Mouse (Mus musculus) lung, adult 18-20 months (tissue): ENCODE measurements around the gene Oit1.

ENCODE experiments used
- DNase-seq, 2 experiments: peaks; one replicate each; pipeline ENCODE4 v3.0.0; 2022; ENCODE audit warnings: mixed read lengths in 2 of 2

Gene Oit1

GRCm38 (mm10) chr14:8378685-8379313, at the start of gene Oit1:
Gene Oit1, minus strand, starts transcription at chr14:8378754.
- DNase-seq, result peak; percentile 9 to 11

DNA sequence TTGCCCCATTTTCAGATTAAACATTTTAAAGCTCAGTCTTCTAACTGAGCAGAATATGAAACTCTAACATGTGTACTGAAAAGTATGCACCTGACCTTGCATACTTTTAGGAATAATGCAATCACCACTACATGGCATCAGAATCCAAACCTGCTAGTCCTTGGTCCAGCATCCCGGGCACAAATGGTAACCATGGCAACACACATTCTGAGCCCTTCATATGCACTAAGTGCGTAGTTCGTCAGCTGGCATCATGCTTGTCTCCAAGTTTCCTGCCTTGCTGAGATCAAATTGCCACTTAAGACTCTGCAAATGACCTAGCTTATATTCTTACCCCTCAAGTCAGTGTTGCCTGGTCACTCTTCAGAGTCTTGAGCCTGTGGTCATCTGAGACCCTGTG, 44.3 kb upstream of the Oit1 start:
- no peak for DNase-seq

GRCm38 (mm10) chr14:8421199-8421787, 42.7 kb upstream of the Oit1 start:
- no peak for DNase-seq

GRCm38 (mm10) chr14:8418610-8419009, 40.1 kb upstream of the Oit1 start:
- no peak for DNase-seq

- DNase-seq, result no peak
Observed at GRCm38 (mm10) chr14:8405946-8406345, 27.4 kb upstream of the Oit1 start.

- DNase-seq, result no peak
Observed at GRCm38 (mm10) chr14:8403310-8403709, 24.8 kb upstream of the Oit1 start.

DNA sequence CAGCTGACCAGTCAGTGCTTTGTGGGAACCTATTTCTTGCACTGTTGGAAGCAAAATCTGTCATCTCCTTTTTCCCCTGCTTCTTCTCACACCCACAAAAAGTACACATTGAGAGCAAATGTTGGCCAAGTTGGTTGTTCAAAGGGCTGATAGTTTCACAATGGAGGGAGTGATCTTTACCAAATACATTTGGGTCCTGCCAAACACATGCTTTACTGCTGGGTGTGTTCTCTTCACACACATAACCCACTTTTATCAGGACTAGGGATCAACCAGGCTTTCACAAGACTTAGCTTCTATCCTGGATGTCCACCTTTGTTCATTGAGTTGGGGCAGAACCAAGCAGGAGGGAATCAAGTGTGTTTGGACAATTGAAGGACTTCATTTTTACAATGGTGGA, 20.0 kb upstream of the Oit1 start:
- no peak for DNase-seq

DNA sequence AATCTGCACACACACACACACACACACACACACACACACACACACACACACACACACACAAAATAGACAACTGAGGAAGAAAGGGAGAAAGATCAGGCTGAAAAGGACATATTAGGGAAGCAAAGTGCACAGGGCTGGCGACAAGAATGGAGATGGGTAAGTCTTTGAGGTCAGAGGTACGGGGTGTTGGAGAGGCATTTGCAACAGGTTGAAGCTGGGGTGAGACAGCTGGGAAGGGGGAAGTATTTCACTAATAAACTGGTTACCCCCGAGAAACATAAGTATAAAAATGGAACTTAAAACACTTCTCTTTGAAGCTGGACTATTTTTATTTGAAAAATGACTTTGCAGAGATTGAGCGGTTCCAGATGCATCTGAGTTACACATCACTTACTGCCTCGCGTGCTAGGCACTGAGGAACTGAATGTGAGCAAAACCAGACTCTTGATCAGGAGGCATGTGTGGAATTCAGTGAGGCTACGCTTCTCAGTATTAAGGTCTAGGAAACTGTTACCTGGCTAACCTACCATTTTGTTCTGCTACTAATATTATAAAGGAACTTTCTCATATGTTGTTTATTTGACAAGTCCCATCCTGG, 17.2 kb upstream of the Oit1 start:
- no peak for DNase-seq

DNA sequence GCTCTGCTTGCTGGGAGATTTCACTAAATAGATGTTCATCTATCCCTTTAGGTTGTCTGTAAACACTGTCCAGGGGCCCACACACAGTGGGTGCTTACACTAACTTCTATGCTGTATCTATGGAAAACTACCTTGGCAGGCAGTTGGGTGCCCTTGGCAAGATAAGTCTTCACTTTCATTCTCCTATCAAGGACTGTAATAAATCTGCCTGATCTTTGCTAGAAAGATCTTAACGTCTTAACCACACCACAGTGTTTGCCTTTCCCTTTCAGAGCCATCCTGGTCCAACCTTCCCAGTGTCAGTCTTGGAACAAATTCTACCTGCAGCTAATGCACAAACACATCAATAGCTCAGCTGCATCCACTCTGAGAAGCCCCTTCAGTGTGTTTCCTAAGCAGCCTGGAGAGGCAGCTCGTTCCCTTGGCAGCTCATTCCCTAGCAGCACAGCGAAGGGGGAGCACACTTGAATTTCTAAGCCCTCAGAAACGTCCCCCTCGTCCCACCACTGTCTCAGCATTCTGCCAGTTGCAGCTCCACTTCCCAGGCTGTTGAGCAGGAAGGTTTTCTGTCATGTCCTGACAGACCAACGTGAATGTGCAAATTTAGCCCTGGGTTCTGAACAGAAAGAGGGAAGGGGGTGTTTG, 13.7 kb upstream of the Oit1 start:
- no peak for DNase-seq

GRCm38 (mm10) chr14:8369394-8369793, 9.2 kb downstream of the Oit1 start:
- no peak for DNase-seq

- DNase-seq, result no peak
Observed at GRCm38 (mm10) chr14:8368900-8369299, 9.7 kb downstream of the Oit1 start.

GRCm38 (mm10) chr14:8367727-8368520, 10.6 kb downstream of the Oit1 start:
- DNase-seq, result no peak

GRCm38 (mm10) chr14:8367121-8367520, 11.4 kb downstream of the Oit1 start:
- DNase-seq, result peak in 1 of 2 experiments; percentile 17

DNA sequence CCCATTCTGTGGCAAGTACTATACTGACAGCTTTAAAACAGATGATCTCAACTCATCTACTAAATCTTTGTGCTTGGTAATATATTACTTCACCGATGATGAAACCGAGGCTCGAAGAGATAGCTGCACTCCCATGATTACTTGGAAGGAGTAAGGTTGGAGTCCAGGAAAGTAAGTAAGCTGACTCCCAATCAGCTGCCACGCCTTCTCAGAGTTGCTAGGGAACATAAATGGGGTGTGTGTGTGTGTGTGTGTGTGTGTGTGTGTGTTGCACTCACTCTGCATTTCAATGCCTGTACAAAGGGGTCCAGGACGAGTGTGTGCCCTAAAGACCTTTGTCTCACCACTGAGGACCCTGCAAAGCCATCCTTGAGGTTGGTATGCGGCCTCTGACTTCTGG, 12.7 kb downstream of the Oit1 start:
- DNase-seq, result no peak

- peak; percentile 19 to 50 for DNase-seq
Observed at GRCm38 (mm10) chr14:8356836-8357235, 21.7 kb downstream of the Oit1 start.

DNA sequence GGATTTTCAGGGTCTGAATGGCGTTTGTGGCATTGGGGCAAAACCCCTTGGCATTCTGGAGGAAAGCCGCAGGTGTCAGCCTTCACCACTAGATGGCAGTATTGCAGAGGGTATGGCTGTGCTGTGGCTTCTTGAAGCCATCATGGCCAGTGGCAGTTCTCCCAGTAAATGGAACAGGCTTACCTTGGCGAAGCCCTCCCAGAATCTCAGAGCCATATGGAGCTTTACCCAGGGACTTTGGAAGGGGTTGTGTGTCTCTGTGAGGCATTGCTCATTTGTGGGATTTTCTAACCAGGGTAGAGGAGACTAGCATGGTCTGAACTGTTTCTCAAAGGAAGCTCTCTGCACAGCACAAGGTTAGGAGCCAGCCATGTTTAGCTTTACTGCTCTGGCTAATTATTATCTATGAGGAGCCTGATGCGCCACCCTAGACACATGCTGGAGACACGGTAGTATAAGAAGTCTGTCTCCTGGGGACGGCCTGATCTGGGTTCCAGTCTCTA, 22.5 kb downstream of the Oit1 start:
- DNase-seq, result peak; percentile 49 to 59

- DNase-seq, result no peak
Observed at GRCm38 (mm10) chr14:8348927-8349326, 29.6 kb downstream of the Oit1 start.

DNA sequence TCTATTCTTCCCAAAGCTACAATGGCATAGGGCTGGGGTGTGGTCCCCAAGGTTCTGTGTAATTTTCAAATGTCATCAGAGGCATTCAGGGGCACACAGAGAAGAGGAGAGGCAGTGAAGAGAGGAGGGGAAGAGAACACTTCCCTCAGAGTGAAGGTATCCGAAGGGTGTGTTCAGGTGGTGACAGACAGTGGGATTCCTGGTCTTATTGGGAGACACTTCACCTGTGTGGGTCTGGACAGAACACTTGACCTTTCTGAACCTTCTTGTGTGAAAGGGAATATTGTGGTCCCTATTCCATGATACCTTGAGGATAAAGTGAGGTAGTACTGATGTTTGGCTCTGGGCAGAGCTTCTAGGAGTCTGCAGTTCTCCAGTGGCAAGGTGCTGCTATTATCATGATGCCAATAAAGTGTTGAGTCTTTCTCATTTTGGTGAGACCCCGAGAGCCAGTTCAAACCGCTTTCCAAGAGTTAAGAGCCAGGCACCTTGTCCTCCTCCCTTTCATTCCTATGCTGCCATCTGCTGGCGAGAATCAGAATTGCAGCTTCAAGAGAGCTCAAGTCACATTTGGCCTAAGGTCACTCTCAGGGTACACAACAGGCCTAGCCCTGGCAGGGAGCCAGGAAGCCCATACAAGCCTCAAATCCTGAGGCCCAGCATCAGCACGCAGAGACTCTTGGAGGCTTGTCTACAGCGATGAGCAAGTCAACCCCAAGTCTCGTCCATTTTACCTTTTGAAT, 32.1 kb downstream of the Oit1 start:
- DNase-seq, result peak; percentile 78 to 82

GRCm38 (mm10) chr14:8345566-8345965, 33.0 kb downstream of the Oit1 start:
- no peak for DNase-seq

GRCm38 (mm10) chr14:8342509-8343106, 35.9 kb downstream of the Oit1 start:
- DNase-seq, result peak; percentile 76 to 79

DNA sequence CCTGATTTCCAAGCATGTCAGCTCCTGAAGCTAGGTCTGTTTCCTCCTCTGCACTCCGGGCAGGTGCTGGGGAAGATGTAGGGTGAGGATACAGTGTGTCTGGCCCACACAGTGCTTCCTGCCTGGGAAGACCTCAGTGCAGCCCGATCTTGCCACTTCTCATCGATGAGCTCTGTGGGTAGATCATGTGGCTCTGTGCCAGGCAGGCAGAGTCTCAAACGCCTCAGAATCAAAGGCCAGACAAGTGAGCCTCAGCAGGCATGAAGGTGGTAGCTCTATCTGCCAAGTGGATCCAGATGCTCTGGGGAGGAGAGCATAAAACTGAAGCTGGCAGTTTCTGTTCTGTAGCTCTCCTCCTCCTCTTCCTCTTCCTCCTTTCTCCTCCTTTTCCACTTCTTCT, 38.3 kb downstream of the Oit1 start:
- no peak for DNase-seq

DNA sequence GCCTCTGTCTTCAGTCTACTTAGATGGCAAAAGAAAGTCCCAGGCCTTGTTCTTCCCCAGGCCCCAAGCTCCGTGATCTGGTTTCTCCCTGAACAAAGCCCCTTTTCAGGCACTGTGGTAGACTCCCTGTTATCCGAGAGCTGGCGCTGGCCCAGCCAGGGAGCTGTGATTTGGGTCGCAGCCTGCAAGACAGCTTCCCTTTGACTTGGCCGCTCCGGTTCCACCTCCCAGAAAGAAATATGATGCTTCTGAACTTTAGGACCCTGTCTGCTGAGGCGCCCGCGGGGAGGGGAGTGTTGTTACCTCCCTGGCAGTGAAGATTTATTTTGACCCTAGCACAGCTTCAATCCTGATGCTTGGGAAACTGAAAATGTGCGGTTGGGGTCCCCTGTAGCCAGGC, 42.6 kb downstream of the Oit1 start:
- no peak for DNase-seq
